Mouse (Mus musculus): ENCODE data around the gene Ifne. TPM values are rescaled to one million over a fixed set of nuclear protein-coding genes. Genes with fewer than 3 reads are reported as not detected.

Gene Ifne
- polyA plus RNA-seq, 1 experiment from 2014 or later: not detected

DNA sequence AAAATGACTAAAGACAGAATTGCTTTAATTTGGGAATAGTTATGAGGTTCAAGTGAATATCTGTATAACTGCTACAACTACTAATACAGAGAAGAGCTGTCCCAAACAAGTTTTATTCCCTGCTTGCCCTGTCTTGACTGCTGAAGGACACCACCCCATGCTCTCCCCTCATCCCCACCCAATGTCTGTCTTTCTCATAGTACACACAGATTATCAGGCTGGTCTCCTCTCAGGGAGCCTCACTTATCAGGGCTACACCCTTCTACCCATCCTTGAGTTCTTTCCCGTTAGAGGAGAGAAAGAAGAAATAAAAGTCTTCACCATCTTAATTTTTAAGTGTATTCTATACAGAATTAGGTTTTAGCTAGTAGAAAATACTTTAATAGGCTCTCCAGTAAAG is 34.0 kb upstream of the Ifne start:
- Histone ChIP-seq H3K27me3 (replicated peaks; ENCODE audit: control insufficient read depth, insufficient read depth, low read length) (no peaks in the 10 kb centered on the region), H3K36me3 (ENCODE audit: control insufficient read depth, insufficient read depth) (no peaks in the 10 kb centered on the region), H3K4me3 (replicated peaks; ENCODE audit: low read length) (no peak overlapping the region), H3K9me3 (ENCODE audit: control insufficient read depth, low read length) (no peaks in the 10 kb centered on the region), H3K27ac (ENCODE audit: low read length) (no peak overlapping the region), H3K4me1 (replicated peaks; ENCODE audit: control insufficient read depth, insufficient read depth, low read length) (no peaks in the 10 kb centered on the region), H3K4me2 (ENCODE audit: low read length) (no peak overlapping the region), H3K9ac (replicated peaks; ENCODE audit: low read depth, low read length) (no peak overlapping the region)
- WGBS: 73% methylated on average over 1 of the region's 1 CpGs
- ATAC-seq: no peak

GRCm38 (mm10) chr4:88912882-88913281 is 32.9 kb upstream of the Ifne start:
- no peak overlapping the region for H3K4me3 ChIP-seq (replicated peaks; ENCODE audit: low read length)
- no peak overlapping the region for H3K9ac ChIP-seq (replicated peaks; ENCODE audit: low read depth, low read length)
- H3K4me2 ChIP-seq (ENCODE audit: low read length): no peak overlapping the region
- 89% methylated on average over 2 of the region's 2 CpGs for WGBS
- ATAC-seq: no peak
- no peaks in the 10 kb centered on the region for H3K9me3 ChIP-seq (ENCODE audit: control insufficient read depth, low read length)
- no peaks in the 10 kb centered on the region for H3K27me3 ChIP-seq (replicated peaks; ENCODE audit: control insufficient read depth, insufficient read depth, low read length)
- no peaks in the 10 kb centered on the region for H3K36me3 ChIP-seq (ENCODE audit: control insufficient read depth, insufficient read depth)
- no peak overlapping the region for H3K27ac ChIP-seq (ENCODE audit: low read length)
- no peaks in the 10 kb centered on the region for H3K4me1 ChIP-seq (replicated peaks; ENCODE audit: control insufficient read depth, insufficient read depth, low read length)

GRCm38 (mm10) chr4:88912187-88912586 is 32.2 kb upstream of the Ifne start:
- Histone ChIP-seq H3K9me3 (ENCODE audit: control insufficient read depth, low read length) (no peaks in the 10 kb centered on the region), H3K4me1 (replicated peaks; ENCODE audit: control insufficient read depth, insufficient read depth, low read length) (no peaks in the 10 kb centered on the region), H3K36me3 (ENCODE audit: control insufficient read depth, insufficient read depth) (no peaks in the 10 kb centered on the region), H3K27ac (ENCODE audit: low read length) (no peak overlapping the region), H3K4me3 (replicated peaks; ENCODE audit: low read length) (no peak overlapping the region), H3K4me2 (ENCODE audit: low read length) (no peak overlapping the region), H3K9ac (replicated peaks; ENCODE audit: low read depth, low read length) (no peak overlapping the region), H3K27me3 (replicated peaks; ENCODE audit: control insufficient read depth, insufficient read depth, low read length) (no peaks in the 10 kb centered on the region)
- no peak for ATAC-seq
- WGBS: 80% methylated on average over 9 of the region's 9 CpGs

DNA sequence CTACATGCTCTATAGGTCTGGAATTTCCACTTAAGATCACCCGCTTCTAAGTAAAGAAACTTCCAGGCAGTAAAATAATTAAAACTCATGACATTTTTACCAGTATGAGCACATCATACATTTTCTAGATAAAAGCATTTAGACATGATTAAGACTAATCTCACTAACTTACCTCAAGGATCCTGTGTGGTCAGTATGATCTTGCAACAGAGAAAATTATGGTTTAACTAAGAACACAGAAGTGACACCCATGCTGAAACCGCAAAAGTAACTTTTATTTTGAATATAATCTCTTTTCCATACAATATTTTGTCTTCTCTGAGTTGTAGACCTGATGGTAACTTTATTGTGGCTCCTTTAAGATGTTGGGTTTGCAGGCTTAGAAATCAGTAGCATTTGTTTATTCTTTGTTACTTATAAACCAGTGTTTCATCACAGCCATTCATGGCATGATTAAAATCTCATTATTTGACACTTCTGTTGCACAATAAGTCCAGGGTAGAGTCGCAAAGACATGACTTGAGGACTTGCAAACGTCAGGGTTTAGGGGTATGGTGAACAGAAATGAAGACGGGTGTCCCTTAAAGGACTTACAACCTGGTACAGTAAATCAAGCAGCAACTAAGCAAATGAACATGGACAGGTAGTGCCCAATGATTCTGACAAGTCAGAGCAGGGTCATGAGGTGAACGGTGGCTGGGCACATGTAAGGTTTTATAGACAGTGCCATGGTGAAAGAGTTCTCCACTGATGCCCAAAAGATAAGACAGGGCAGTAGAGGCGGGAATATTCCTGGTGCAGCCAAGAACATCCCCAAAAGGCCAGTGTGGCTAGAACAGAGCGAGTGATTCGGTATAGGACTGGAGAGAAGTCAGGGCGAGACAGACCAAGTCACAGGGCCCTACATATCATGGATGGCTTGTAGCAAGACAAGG is 29.9 kb upstream of the Ifne start:
- H3K9ac ChIP-seq (replicated peaks; ENCODE audit: low read depth, low read length): no peak overlapping the region
- no peaks in the 10 kb centered on the region for H3K27me3 ChIP-seq (replicated peaks; ENCODE audit: control insufficient read depth, insufficient read depth, low read length)
- H3K9me3 ChIP-seq (ENCODE audit: control insufficient read depth, low read length): no peaks in the 10 kb centered on the region
- WGBS: 86% methylated on average over 10 of the region's 10 CpGs
- ATAC-seq: no peak
- no peak overlapping the region for H3K4me3 ChIP-seq (replicated peaks; ENCODE audit: low read length)
- H3K4me1 ChIP-seq (replicated peaks; ENCODE audit: control insufficient read depth, insufficient read depth, low read length): no peaks in the 10 kb centered on the region
- H3K27ac ChIP-seq (ENCODE audit: low read length): no peak overlapping the region
- H3K36me3 ChIP-seq (ENCODE audit: control insufficient read depth, insufficient read depth): no peaks in the 10 kb centered on the region
- H3K4me2 ChIP-seq (ENCODE audit: low read length): no peak overlapping the region

DNA sequence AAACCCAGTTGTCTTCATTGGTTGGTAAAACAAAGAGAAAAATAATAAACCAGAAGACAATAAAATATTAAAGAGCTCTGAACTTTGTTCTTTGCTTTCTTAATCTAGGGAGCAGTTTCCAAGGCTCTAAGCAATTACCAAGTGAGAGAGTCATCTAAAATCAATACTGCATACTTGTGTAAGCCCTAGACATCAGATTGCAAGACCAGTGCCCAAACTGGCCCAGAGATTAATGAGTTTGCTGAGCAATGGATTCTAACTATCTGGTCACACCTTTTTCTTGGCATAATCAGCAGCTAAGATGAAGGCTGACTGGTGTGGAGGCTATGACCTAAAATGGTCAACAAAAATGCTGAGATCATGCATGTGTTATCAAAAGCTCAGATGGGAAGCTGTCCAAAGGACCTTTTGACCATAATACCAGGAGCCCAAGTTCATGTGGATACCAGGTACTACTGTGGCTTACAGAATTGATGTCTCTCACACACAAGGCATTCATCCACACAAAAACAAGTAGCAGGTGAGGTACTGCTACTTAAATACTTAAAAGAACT is 13.3 kb upstream of the Ifne start:
- H3K4me2 ChIP-seq (ENCODE audit: low read length): no peak overlapping the region
- H3K4me1 ChIP-seq (replicated peaks; ENCODE audit: control insufficient read depth, insufficient read depth, low read length): no peaks in the 10 kb centered on the region
- no peak for ATAC-seq

GRCm38 (mm10) chr4:88888236-88888635 is 8.2 kb upstream of the Ifne start:
- Histone ChIP-seq H3K27me3 (replicated peaks; ENCODE audit: control insufficient read depth, insufficient read depth, low read length) (no peaks in the 10 kb centered on the region), H3K9ac (replicated peaks; ENCODE audit: low read depth, low read length) (no peak overlapping the region), H3K4me3 (replicated peaks; ENCODE audit: low read length) (no peak overlapping the region), H3K4me1 (replicated peaks; ENCODE audit: control insufficient read depth, insufficient read depth, low read length) (no peaks in the 10 kb centered on the region), H3K36me3 (ENCODE audit: control insufficient read depth, insufficient read depth) (no peaks in the 10 kb centered on the region), H3K9me3 (ENCODE audit: control insufficient read depth, low read length) (no peaks in the 10 kb centered on the region), H3K27ac (ENCODE audit: low read length) (no peak overlapping the region), H3K4me2 (ENCODE audit: low read length) (no peak overlapping the region)
- no peak for ATAC-seq

More for the DNA sequence above, 13.3 kb upstream of the Ifne start:
- no peak overlapping the region for H3K4me3 ChIP-seq (replicated peaks; ENCODE audit: low read length)
- no peaks in the 10 kb centered on the region for H3K36me3 ChIP-seq (ENCODE audit: control insufficient read depth, insufficient read depth)
- H3K27ac ChIP-seq (ENCODE audit: low read length): no peak overlapping the region
- H3K9me3 ChIP-seq (ENCODE audit: control insufficient read depth, low read length): no peaks in the 10 kb centered on the region
- H3K9ac ChIP-seq (replicated peaks; ENCODE audit: low read depth, low read length): no peak overlapping the region
- H3K27me3 ChIP-seq (replicated peaks; ENCODE audit: control insufficient read depth, insufficient read depth, low read length): no peaks in the 10 kb centered on the region

DNA sequence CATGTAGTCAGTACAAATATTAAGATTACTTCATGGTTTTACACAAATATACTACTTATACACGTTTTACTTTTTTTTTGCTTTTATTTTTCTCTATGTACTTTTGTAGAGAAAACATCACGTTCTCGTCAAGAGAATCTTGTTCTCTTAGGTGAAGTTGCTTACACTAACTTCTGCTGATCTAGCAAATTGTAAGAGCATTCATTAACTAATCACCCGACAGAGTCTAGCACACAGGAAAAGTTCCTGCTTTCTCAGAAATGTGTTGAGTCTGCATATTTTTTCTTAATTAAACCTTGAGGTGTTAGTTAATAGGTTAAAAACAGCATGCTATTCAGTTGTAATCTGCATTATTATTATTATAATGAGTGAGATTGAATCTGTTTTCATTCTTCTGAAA is 1.2 kb downstream of the Ifne start:
- H3K4me2 ChIP-seq (ENCODE audit: low read length): no peak overlapping the region
- ATAC-seq: no peak
- no peak overlapping the region for H3K27ac ChIP-seq (ENCODE audit: low read length)
- no peaks in the 10 kb centered on the region for H3K27me3 ChIP-seq (replicated peaks; ENCODE audit: control insufficient read depth, insufficient read depth, low read length)
- no peaks in the 10 kb centered on the region for H3K4me1 ChIP-seq (replicated peaks; ENCODE audit: control insufficient read depth, insufficient read depth, low read length)
- H3K4me3 ChIP-seq (replicated peaks; ENCODE audit: low read length): no peak overlapping the region
- no peak overlapping the region for H3K9ac ChIP-seq (replicated peaks; ENCODE audit: low read depth, low read length)
- no peaks in the 10 kb centered on the region for H3K36me3 ChIP-seq (ENCODE audit: control insufficient read depth, insufficient read depth)
- no peaks in the 10 kb centered on the region for H3K9me3 ChIP-seq (ENCODE audit: control insufficient read depth, low read length)
- WGBS: 64% methylated on average over 4 of the region's 4 CpGs

GRCm38 (mm10) chr4:88878246-88878645 is 1.8 kb downstream of the Ifne start:
- no peak overlapping the region for H3K9ac ChIP-seq (replicated peaks; ENCODE audit: low read depth, low read length)
- H3K4me1 ChIP-seq (replicated peaks; ENCODE audit: control insufficient read depth, insufficient read depth, low read length): no peaks in the 10 kb centered on the region
- H3K27ac ChIP-seq (ENCODE audit: low read length): no peak overlapping the region
- WGBS: 46% methylated on average over 10 of the region's 10 CpGs
- H3K4me3 ChIP-seq (replicated peaks; ENCODE audit: low read length): no peak overlapping the region
- no peaks in the 10 kb centered on the region for H3K27me3 ChIP-seq (replicated peaks; ENCODE audit: control insufficient read depth, insufficient read depth, low read length)
- no peaks in the 10 kb centered on the region for H3K36me3 ChIP-seq (ENCODE audit: control insufficient read depth, insufficient read depth)
- ATAC-seq: no peak
- H3K4me2 ChIP-seq (ENCODE audit: low read length): no peak overlapping the region
- no peaks in the 10 kb centered on the region for H3K9me3 ChIP-seq (ENCODE audit: control insufficient read depth, low read length)

DNA sequence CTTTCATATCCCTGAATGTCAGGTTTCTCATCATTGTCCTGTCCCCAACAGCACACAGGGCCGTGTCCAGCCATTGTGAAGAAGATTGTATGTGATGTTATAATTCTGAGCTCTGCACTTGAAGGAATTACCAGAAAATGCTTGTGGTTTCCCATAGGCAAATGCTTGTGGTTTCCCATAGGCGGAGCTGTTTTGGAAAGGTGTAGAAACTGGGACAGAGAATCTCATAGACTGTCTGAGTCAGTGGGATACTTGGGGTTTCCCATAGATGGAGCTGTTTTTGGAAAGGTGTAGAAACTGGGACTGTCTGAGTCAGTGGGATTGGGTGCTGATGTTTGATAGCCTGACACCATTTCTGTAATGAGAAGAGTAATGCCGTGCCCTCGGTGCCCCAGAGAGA is 3.5 kb downstream of the Ifne start:
- Histone ChIP-seq H3K4me3 (replicated peaks; ENCODE audit: low read length) (no peak overlapping the region), H3K4me1 (replicated peaks; ENCODE audit: control insufficient read depth, insufficient read depth, low read length) (no peaks in the 10 kb centered on the region), H3K36me3 (ENCODE audit: control insufficient read depth, insufficient read depth) (no peaks in the 10 kb centered on the region), H3K27me3 (replicated peaks; ENCODE audit: control insufficient read depth, insufficient read depth, low read length) (0 out of 2 replicates have a peak, but pooled peaks cover 2% of the 10 kb centered on the region), H3K27ac (ENCODE audit: low read length) (no peak overlapping the region), H3K9ac (replicated peaks; ENCODE audit: low read depth, low read length) (no peak overlapping the region), H3K9me3 (ENCODE audit: control insufficient read depth, low read length) (no peaks in the 10 kb centered on the region), H3K4me2 (ENCODE audit: low read length) (no peak overlapping the region)
- WGBS: 80% methylated on average over 4 of the region's 4 CpGs
- no peak for ATAC-seq

Measured in forebrain, embryonic 16.5 days (tissue).